Mouse (Mus musculus) lung, adult 2 months (tissue): ENCODE results near the gene Mfap3l. TPM values are rescaled to one million over a fixed set of nuclear protein-coding genes. Genes with fewer than 3 reads are reported as not detected.
A peak's percentile ranks its signal among the peaks of the same experiment; 100 is the strongest.
"Not testable (repeated sequence)": the region's sequence is repeated elsewhere in the genome, so short reads cannot be mapped to it uniquely, and the experiment has no call there.

Experiments
- DNase-seq: peaks from one replicate; pipeline ENCODE4 v3.0.0; 2022
- H3K4me1 ChIP-seq: fragments of 200-500 bp; 2 replicates; pipeline ENCODE4 v1.6.1; 2011; ENCODE audit warnings: low read length; ENCODE audit not compliant: control insufficient read depth, insufficient read depth
- H3K4me3 ChIP-seq: fragments of 200-500 bp; replicated peaks from 2 replicates; pipeline ENCODE3; 2011; ENCODE audit warnings: low read depth, mild to moderate bottlenecking, control low read depth, low read length; ENCODE audit errors: extremely low read depth
- CTCF ChIP-seq: fragments of 200-500 bp; IDR thresholded peaks from 2 replicates; pipeline ENCODE4 v1.5.1; 2011; ENCODE audit warnings: mild to moderate bottlenecking, low read length, control low read depth; ENCODE audit not compliant: insufficient read depth
- POLR2A ChIP-seq: fragments of 200-500 bp; IDR thresholded peaks from 2 replicates; pipeline ENCODE4 v1.6.1; 2011; ENCODE audit warnings: low read depth, mild to moderate bottlenecking, control low read depth, low read length, borderline replicate concordance; ENCODE audit errors: extremely low read depth
- WGBS: fragments of 180-500 bp; shearing (Covaris S2); methylation state at CpG from one replicate; pipeline ENCODE4 v1.1.7; 2018; 5-methylcytosine and 5-hydroxymethylcytosine counted together
- polyA plus RNA-seq: library from polyadenylated mRNA; depleted of rRNA; stranded (reverse); fragments of >200 nt; gene quantifications from 2 replicates; pipeline ENCODE4 v1.2.3, GENCODE M21; 2012; rRNA removed

The Mfap3l gene
- 6.0 and 10.7 TPM in 2 replicates for polyA plus RNA-seq

GRCm38 (mm10) chr8:60632250-60632932, at the start of gene Mfap3l:
Gene Mfap3l (plus strand): TSS chr8:60632827.
- Histone ChIP-seq H3K4me3 (peak within 1 kb of the TSS; percentile 94), H3K4me1 (peaks cover 9% of the 10 kb centered on the region; the same call in 1 of the 2 replicates)
- TF ChIP-seq POLR2A (peak; percentile 49; the same call in 1 of the 2 replicates), CTCF (no peak)
- peak; percentile 83 for DNase-seq
- under 1% methylated on average over 59 of the region's 60 CpGs for WGBS

GRCm38 (mm10) chr8:60583369-60583768, 49.3 kb upstream of the Mfap3l start:
- 56% methylated on average over 2 of the region's 2 CpGs for WGBS
- no peak for DNase-seq
- no peaks in the 10 kb centered on the region for H3K4me1 ChIP-seq
- TF ChIP-seq CTCF (no peak), POLR2A (no peak)
- no peak overlapping the region for H3K4me3 ChIP-seq

- not testable (repeated sequence) for H3K4me1 ChIP-seq
- 83% methylated on average over 28 of the region's 29 CpGs for WGBS
These were observed 41.1 kb upstream of the Mfap3l start for GRCm38 (mm10) chr8:60591352-60592105.

GRCm38 (mm10) chr8:60594761-60595160, 37.9 kb upstream of the Mfap3l start:
- 65% methylated on average over 3 of the region's 3 CpGs for WGBS
- no peak for DNase-seq
- no peak for TF ChIP-seq POLR2A
- TF ChIP-seq CTCF: peak; percentile 14; the same call in 1 of the 2 replicates

More at GRCm38 (mm10) chr8:60591352-60592105, 41.1 kb upstream of the Mfap3l start:
- H3K4me3 ChIP-seq, DNase-seq: not testable (repeated sequence)

GRCm38 (mm10) chr8:60611580-60612111, 21.0 kb upstream of the Mfap3l start:
- no peak for TF ChIP-seq CTCF
- no peak for TF ChIP-seq POLR2A
- no peaks in the 10 kb centered on the region for H3K4me1 ChIP-seq
- DNase-seq: no peak

More at GRCm38 (mm10) chr8:60594761-60595160, 37.9 kb upstream of the Mfap3l start:
- Histone ChIP-seq H3K4me3 (no peak overlapping the region), H3K4me1 (no peaks in the 10 kb centered on the region)

GRCm38 (mm10) chr8:60616928-60617327, 15.7 kb upstream of the Mfap3l start:
- TF ChIP-seq CTCF (no peak), POLR2A (no peak)
- WGBS: 23% methylated on average over 2 of the region's 2 CpGs

More at GRCm38 (mm10) chr8:60611580-60612111, 21.0 kb upstream of the Mfap3l start:
- H3K4me3 ChIP-seq: no peak overlapping the region

GRCm38 (mm10) chr8:60621561-60621960, 11.1 kb upstream of the Mfap3l start:
- Histone ChIP-seq H3K4me1 (no peaks in the 10 kb centered on the region), H3K4me3 (no peak overlapping the region)
- TF ChIP-seq POLR2A (no peak), CTCF (no peak)
- WGBS: 73% methylated on average over 4 of the region's 4 CpGs
- DNase-seq: no peak

More at GRCm38 (mm10) chr8:60616928-60617327, 15.7 kb upstream of the Mfap3l start:
- H3K4me1 ChIP-seq: no peaks in the 10 kb centered on the region
- no peak overlapping the region for H3K4me3 ChIP-seq
- DNase-seq: peak; percentile 24

- TF ChIP-seq POLR2A (no peak), CTCF (no peak)
- DNase-seq: no peak
- WGBS: 89% methylated on average over 12 of the region's 12 CpGs
- H3K4me3 ChIP-seq: no peak overlapping the region
- H3K4me1 ChIP-seq: no peaks in the 10 kb centered on the region
These were observed 10.6 kb upstream of the Mfap3l start for GRCm38 (mm10) chr8:60622056-60622455.

- no peak for DNase-seq
- WGBS: 55% methylated on average over 1 of the region's 1 CpGs
- Histone ChIP-seq H3K4me1 (no peaks in the 10 kb centered on the region), H3K4me3 (no peak overlapping the region)
- TF ChIP-seq CTCF (no peak), POLR2A (no peak)
These were observed 9.2 kb upstream of the Mfap3l start for GRCm38 (mm10) chr8:60623438-60623837.

- TF ChIP-seq POLR2A: no peak
- TF ChIP-seq CTCF: no peak
- H3K4me1 ChIP-seq: no peaks in the 10 kb centered on the region
- 76% methylated on average over 7 of the region's 7 CpGs for WGBS
- DNase-seq: no peak
- H3K4me3 ChIP-seq: no peak overlapping the region
These were observed 7.9 kb upstream of the Mfap3l start for GRCm38 (mm10) chr8:60624722-60625121.
